Mouse (Mus musculus): Measurements from ENCODE around the gene Rbm12b1.
"Not testable (repeated sequence)": the region's sequence is repeated elsewhere in the genome, so short reads cannot be mapped to it uniquely, and the experiment has no call there.

Rbm12b1 gene

GRCm38 (mm10) chr4:12140141-12140567 is at the start of gene Rbm12b1:
Gene Rbm12b1, plus strand, starts transcription at chr4:12140264.
- not testable (repeated sequence) for TF ChIP-seq GATA4 (IDR thresholded peaks at IDR 0.05; ENCODE audit: insufficient replicate concordance, low read length)

- peak; percentile 75; the same call in 1 of the 2 replicates for TF ChIP-seq GATA4 (IDR thresholded peaks at IDR 0.05; ENCODE audit: insufficient replicate concordance, low read length)
Observed at GRCm38 (mm10) chr4:12147660-12148059, 7.6 kb downstream of the Rbm12b1 start.

- TF ChIP-seq GATA4 (IDR thresholded peaks at IDR 0.05; ENCODE audit: insufficient replicate concordance, low read length) = no peak
Observed at GRCm38 (mm10) chr4:12170986-12171317, 30.9 kb downstream of the Rbm12b1 start.

- no peak for TF ChIP-seq GATA4 (IDR thresholded peaks at IDR 0.05; ENCODE audit: insufficient replicate concordance, low read length)
Observed at GRCm38 (mm10) chr4:12171318-12172091, 31.4 kb downstream of the Rbm12b1 start, which contains the start of gene Fam92a. Gene Fam92a, minus strand, starts transcription at chr4:12172015.

GRCm38 (mm10) chr4:12178992-12179391 is 38.9 kb downstream of the Rbm12b1 start:
- TF ChIP-seq GATA4 (IDR thresholded peaks at IDR 0.05; ENCODE audit: insufficient replicate concordance, low read length) = no peak
